Mouse (Mus musculus) liver, embryonic 12.5 days (tissue): ENCODE data around the gene St8sia1. TPM values are rescaled to one million over a fixed set of nuclear protein-coding genes. Genes with fewer than 3 reads are reported as not detected.

Experiments used
- ATAC-seq: fragments of 200-750 bp; cut with Nextera tagmentation; 2 replicates; pipeline ENCODE4 v1.8.0; 2017; ENCODE audit warnings: moderate number of reproducible peaks, mild to moderate bottlenecking, moderate library complexity
- H3K27ac ChIP-seq: fragments of 300-500 bp; sonication (generic); 2 replicates; pipeline ENCODE4 v1.5.1; 2016; ENCODE audit warnings: mild to moderate bottlenecking
- H3K27me3 ChIP-seq: fragments of 300-500 bp; sonication (generic); replicated peaks from 2 replicates; pipeline ENCODE4 v1.6.1; 2016; ENCODE audit warnings: mild to moderate bottlenecking, moderate library complexity
- H3K36me3 ChIP-seq: fragments of 300-500 bp; sonication (generic); 2 replicates; pipeline ENCODE4 v1.6.1; 2016; ENCODE audit warnings: mild to moderate bottlenecking, moderate library complexity
- H3K4me1 ChIP-seq: fragments of 300-500 bp; sonication (generic); 2 replicates; pipeline ENCODE4 v1.6.1; 2016
- H3K4me2 ChIP-seq: fragments of 300-500 bp; sonication (generic); 2 replicates; pipeline ENCODE4 v1.6.1; 2016; ENCODE audit warnings: mild to moderate bottlenecking, moderate library complexity
- H3K4me3 ChIP-seq: fragments of 300-500 bp; sonication (generic); 2 replicates; pipeline ENCODE4 v1.5.1; 2016; ENCODE audit warnings: mild to moderate bottlenecking, moderate library complexity
- H3K9ac ChIP-seq: fragments of 300-500 bp; sonication (generic); 2 replicates; pipeline ENCODE4 v1.6.1; 2016; ENCODE audit warnings: mild to moderate bottlenecking, moderate library complexity
- H3K9me3 ChIP-seq: fragments of 300-500 bp; sonication (generic); replicated peaks from 2 replicates; pipeline ENCODE4 v1.6.1; 2016; ENCODE audit warnings: mild to moderate bottlenecking, moderate library complexity
- WGBS: fragments of 180-500 bp; shearing (Covaris S2); methylation state at CpG from one replicate; pipeline ENCODE4 v1.1.7; 2016; ENCODE audit not compliant: insufficient replicate concordance; 5-methylcytosine and 5-hydroxymethylcytosine counted together
- polyA plus RNA-seq: library from polyadenylated mRNA; unstranded; fragments of >200 nt; fragmentation: Nextera tagmentation; extraction: Ambion mirVana; gene quantifications from 2 replicates; pipeline ENCODE4 v1.2.1, GENCODE M21; 2016

The St8sia1 gene
- polyA plus RNA-seq, 1 experiment from 2014 or later: 0.67 TPM

GRCm38 (mm10) chr6:142830221-142830620 is 134.0 kb downstream of the St8sia1 start:
- 62% methylated on average over 3 of the region's 3 CpGs for WGBS
- Histone ChIP-seq H3K4me1 (peaks cover 16% of the 10 kb centered on the region), H3K27me3 (peaks cover 18% of the 10 kb centered on the region; the same call in 1 of the 2 replicates), H3K9me3 (no peaks in the 10 kb centered on the region), H3K36me3 (no peaks in the 10 kb centered on the region), H3K27ac (no peak overlapping the region), H3K9ac (no peak overlapping the region), H3K4me2 (no peak overlapping the region), H3K4me3 (no peak overlapping the region)
- ATAC-seq: no peak

GRCm38 (mm10) chr6:142825449-142825848 is 138.8 kb downstream of the St8sia1 start:
- H3K9ac ChIP-seq: no peak overlapping the region
- WGBS: 79% methylated on average over 5 of the region's 5 CpGs
- peaks cover 12% of the 10 kb centered on the region; the same call in 1 of the 2 replicates for H3K27me3 ChIP-seq
- no peak for ATAC-seq
- no peak overlapping the region for H3K27ac ChIP-seq
- H3K4me3 ChIP-seq: no peak overlapping the region
- H3K4me2 ChIP-seq: no peak overlapping the region
- no peaks in the 10 kb centered on the region for H3K36me3 ChIP-seq
- H3K9me3 ChIP-seq: no peaks in the 10 kb centered on the region
- no peaks in the 10 kb centered on the region for H3K4me1 ChIP-seq

- no peaks in the 10 kb centered on the region for H3K27me3 ChIP-seq
- 51% methylated on average over 5 of the region's 5 CpGs for WGBS
These were observed 141.1 kb downstream of the St8sia1 start for GRCm38 (mm10) chr6:142823008-142823787.

GRCm38 (mm10) chr6:142818306-142818705 is 145.9 kb downstream of the St8sia1 start:
- H3K27me3 ChIP-seq: peaks cover 9% of the 10 kb centered on the region
- no peak for ATAC-seq
- no peak overlapping the region for H3K4me3 ChIP-seq
- no peak overlapping the region for H3K27ac ChIP-seq
- WGBS: 81% methylated on average over 10 of the region's 10 CpGs
- H3K9ac ChIP-seq: no peak overlapping the region
- no peaks in the 10 kb centered on the region for H3K4me1 ChIP-seq
- no peak overlapping the region for H3K4me2 ChIP-seq
- no peaks in the 10 kb centered on the region for H3K36me3 ChIP-seq
- H3K9me3 ChIP-seq: no peaks in the 10 kb centered on the region

More at GRCm38 (mm10) chr6:142823008-142823787, 141.1 kb downstream of the St8sia1 start:
- no peak for ATAC-seq
- Histone ChIP-seq H3K4me2 (no peak overlapping the region), H3K36me3 (no peaks in the 10 kb centered on the region), H3K27ac (no peak overlapping the region), H3K9ac (no peak overlapping the region), H3K9me3 (no peaks in the 10 kb centered on the region), H3K4me3 (no peak overlapping the region), H3K4me1 (no peaks in the 10 kb centered on the region)

- no peaks in the 10 kb centered on the region; the same call in 1 of the 2 replicates for H3K4me1 ChIP-seq
- 76% methylated on average over 3 of the region's 3 CpGs for WGBS
- H3K9me3 ChIP-seq: no peaks in the 10 kb centered on the region
- no peaks in the 10 kb centered on the region for H3K36me3 ChIP-seq
- H3K4me2 ChIP-seq: no peak overlapping the region
- H3K9ac ChIP-seq: no peak overlapping the region
- no peak overlapping the region for H3K27ac ChIP-seq
- peaks cover 21% of the 10 kb centered on the region for H3K27me3 ChIP-seq
- no peak overlapping the region for H3K4me3 ChIP-seq
- no peak for ATAC-seq
These were observed 148.7 kb downstream of the St8sia1 start for GRCm38 (mm10) chr6:142815513-142815912.

- no peak for ATAC-seq
- peaks cover 10% of the 10 kb centered on the region for H3K4me1 ChIP-seq
- peak overlapping the region; percentile 49 for H3K4me2 ChIP-seq
- no peaks in the 10 kb centered on the region for H3K36me3 ChIP-seq
- H3K4me3 ChIP-seq: peak overlapping the region; percentile 16; the same call in 1 of the 2 replicates
- no peak overlapping the region for H3K27ac ChIP-seq
- H3K9me3 ChIP-seq: no peaks in the 10 kb centered on the region
- WGBS: 8% methylated on average over 15 of the region's 15 CpGs
- peaks cover 21% of the 10 kb centered on the region for H3K27me3 ChIP-seq
- H3K9ac ChIP-seq: no peak overlapping the region
These were observed 149.7 kb downstream of the St8sia1 start for GRCm38 (mm10) chr6:142814495-142814921.

- Histone ChIP-seq H3K9me3 (no peaks in the 10 kb centered on the region), H3K27me3 (peaks cover 21% of the 10 kb centered on the region), H3K36me3 (no peaks in the 10 kb centered on the region), H3K9ac (no peak overlapping the region), H3K4me3 (no peak overlapping the region), H3K4me1 (peaks cover 13% of the 10 kb centered on the region), H3K27ac (no peak overlapping the region), H3K4me2 (peak overlapping the region; percentile 49)
- ATAC-seq: no peak
- 59% methylated on average over 10 of the region's 10 CpGs for WGBS
These were observed 150.2 kb downstream of the St8sia1 start for GRCm38 (mm10) chr6:142814011-142814410.

GRCm38 (mm10) chr6:142812969-142813368 is 151.3 kb downstream of the St8sia1 start:
- WGBS: 49% methylated on average over 5 of the region's 5 CpGs
- no peaks in the 10 kb centered on the region for H3K36me3 ChIP-seq
- H3K27ac ChIP-seq: no peak overlapping the region
- peaks cover 21% of the 10 kb centered on the region for H3K27me3 ChIP-seq
- ATAC-seq: no peak
- H3K4me3 ChIP-seq: no peak overlapping the region
- no peaks in the 10 kb centered on the region for H3K9me3 ChIP-seq
- no peak overlapping the region for H3K9ac ChIP-seq
- peaks cover 13% of the 10 kb centered on the region for H3K4me1 ChIP-seq
- H3K4me2 ChIP-seq: no peak overlapping the region

GRCm38 (mm10) chr6:142810239-142810638 is 154.0 kb downstream of the St8sia1 start:
- Histone ChIP-seq H3K4me3 (no peak overlapping the region), H3K9me3 (no peaks in the 10 kb centered on the region), H3K4me2 (no peak overlapping the region), H3K36me3 (no peaks in the 10 kb centered on the region), H3K27ac (no peak overlapping the region), H3K4me1 (peaks cover 24% of the 10 kb centered on the region), H3K9ac (no peak overlapping the region), H3K27me3 (peaks cover 21% of the 10 kb centered on the region)
- 25% methylated on average over 6 of the region's 6 CpGs for WGBS
- no peak for ATAC-seq

GRCm38 (mm10) chr6:142809373-142810098 is 154.7 kb downstream of the St8sia1 start:
- peak overlapping the region; percentile 10; the same call in 1 of the 2 replicates for H3K9ac ChIP-seq
- H3K4me1 ChIP-seq: peaks cover 24% of the 10 kb centered on the region
- H3K9me3 ChIP-seq: no peaks in the 10 kb centered on the region
- ATAC-seq: peak; percentile 68
- H3K36me3 ChIP-seq: no peaks in the 10 kb centered on the region
- 21% methylated on average over 6 of the region's 6 CpGs for WGBS
- peaks cover 21% of the 10 kb centered on the region for H3K27me3 ChIP-seq
- no peak overlapping the region for H3K4me3 ChIP-seq
- H3K4me2 ChIP-seq: peak overlapping the region; percentile 22; the same call in 1 of the 2 replicates
- H3K27ac ChIP-seq: no peak overlapping the region

- Histone ChIP-seq H3K4me2 (no peak overlapping the region), H3K9ac (no peak overlapping the region), H3K4me1 (peaks cover 34% of the 10 kb centered on the region), H3K4me3 (no peak overlapping the region), H3K9me3 (no peaks in the 10 kb centered on the region), H3K27ac (no peak overlapping the region), H3K36me3 (no peaks in the 10 kb centered on the region), H3K27me3 (0 out of 2 replicates have a peak, but pooled peaks cover 5% of the 10 kb centered on the region)
- ATAC-seq: no peak
- WGBS: 18% methylated on average over 4 of the region's 4 CpGs
These were observed 157.9 kb downstream of the St8sia1 start for GRCm38 (mm10) chr6:142806326-142806725.

GRCm38 (mm10) chr6:142804402-142804801 is 159.8 kb downstream of the St8sia1 start, which contains the start of gene Sult6b2:
Sult6b2 (minus strand) TSS chr6:142804502.
- Histone ChIP-seq H3K4me3 (no peak within 1 kb of the TSS), H3K27me3 (no peaks in the 10 kb centered on the region), H3K9ac (no peak within 1 kb of the TSS), H3K4me1 (peaks cover 32% of the 10 kb centered on the region), H3K36me3 (no peaks in the 10 kb centered on the region), H3K4me2 (no peak within 1 kb of the TSS), H3K27ac (no peak within 1 kb of the TSS), H3K9me3 (no peaks in the 10 kb centered on the region)
- no peak for ATAC-seq
